Mouse (Mus musculus): ENCODE measurements around the gene Polr3b. TPM values are rescaled to one million over a fixed set of nuclear protein-coding genes. Genes with fewer than 3 reads are reported as not detected.

Gene Polr3b
- 3.1 and 4.3 TPM in 2 replicates for polyA plus RNA-seq (2012; rRNA removed)

- WGBS: 5% methylated on average over 53 of the region's 53 CpGs
- peak; percentile 94 for DNase-seq (ENCODE audit: low read depth, low spot score)
Measured at GRCm38 (mm10) chr10:84621826-84622790, at the start of gene Polr3b. Gene Polr3b (plus strand): TSS chr10:84622292.

DNA sequence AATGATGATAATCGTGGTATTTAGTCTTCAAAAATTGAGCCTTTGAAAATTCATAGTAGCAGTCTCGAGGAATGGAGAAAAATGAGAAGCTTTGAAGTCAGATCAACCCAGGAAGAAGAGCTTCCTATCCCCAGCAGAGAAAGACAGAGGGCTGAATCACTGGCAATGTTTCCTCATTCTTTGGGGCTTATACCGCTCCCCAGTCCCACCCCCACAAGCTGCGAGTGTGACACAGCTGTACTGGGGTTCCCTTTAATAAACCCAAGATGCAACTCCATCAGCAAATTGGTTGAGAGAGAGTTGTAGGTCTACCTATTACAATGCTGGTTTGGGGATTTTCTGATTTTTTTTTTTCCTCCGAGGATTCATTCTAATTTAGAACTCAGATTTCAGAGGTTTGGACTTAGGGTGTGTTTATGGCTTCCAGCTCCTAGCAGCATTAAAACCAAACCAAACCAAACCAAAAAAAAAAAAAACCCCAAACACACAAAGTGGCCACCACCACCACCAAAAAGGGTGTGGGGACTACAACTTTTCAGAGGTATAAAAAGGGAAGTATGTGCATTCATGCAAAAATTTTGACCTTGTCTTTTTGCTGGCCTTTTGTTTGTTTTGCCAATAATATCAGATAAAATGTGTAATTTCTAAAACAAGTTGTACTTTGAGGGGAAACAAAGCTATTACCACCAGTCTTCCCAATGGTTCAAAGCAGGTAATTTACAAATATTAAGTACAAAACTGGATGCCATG, 48.2 kb upstream of the Polr3b start:
- 53% methylated on average over 5 of the region's 5 CpGs for WGBS
- no peak for DNase-seq (ENCODE audit: low read depth, low spot score)

DNA sequence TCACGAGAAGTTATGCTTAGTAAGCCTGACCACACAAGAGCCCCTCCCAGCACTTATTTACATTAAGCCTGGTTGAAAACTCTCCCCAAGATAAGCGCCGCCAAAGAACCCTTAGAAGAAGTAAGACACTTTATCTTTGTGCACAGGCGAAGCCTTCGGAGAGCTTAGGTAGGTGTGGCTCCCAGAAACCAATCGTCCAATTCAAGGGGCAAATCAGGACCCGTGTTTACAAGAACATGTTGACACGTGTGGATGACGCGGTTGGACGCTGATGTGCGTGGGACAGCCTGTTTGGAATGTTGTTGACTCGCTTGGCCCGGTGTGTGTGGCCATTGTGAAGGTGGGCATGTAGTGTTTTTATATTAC, 46.1 kb upstream of the Polr3b start:
- under 1% methylated on average over 14 of the region's 14 CpGs for WGBS
- no peak for DNase-seq (ENCODE audit: low read depth, low spot score)

- DNase-seq (ENCODE audit: low read depth, low spot score): peak; percentile 88
- WGBS: under 1% methylated on average over 46 of the region's 46 CpGs
Measured at GRCm38 (mm10) chr10:84576395-84577070, 45.6 kb upstream of the Polr3b start, which contains the start of gene Tcp11l2. Gene Tcp11l2 (plus strand): TSS chr10:84576626.

DNA sequence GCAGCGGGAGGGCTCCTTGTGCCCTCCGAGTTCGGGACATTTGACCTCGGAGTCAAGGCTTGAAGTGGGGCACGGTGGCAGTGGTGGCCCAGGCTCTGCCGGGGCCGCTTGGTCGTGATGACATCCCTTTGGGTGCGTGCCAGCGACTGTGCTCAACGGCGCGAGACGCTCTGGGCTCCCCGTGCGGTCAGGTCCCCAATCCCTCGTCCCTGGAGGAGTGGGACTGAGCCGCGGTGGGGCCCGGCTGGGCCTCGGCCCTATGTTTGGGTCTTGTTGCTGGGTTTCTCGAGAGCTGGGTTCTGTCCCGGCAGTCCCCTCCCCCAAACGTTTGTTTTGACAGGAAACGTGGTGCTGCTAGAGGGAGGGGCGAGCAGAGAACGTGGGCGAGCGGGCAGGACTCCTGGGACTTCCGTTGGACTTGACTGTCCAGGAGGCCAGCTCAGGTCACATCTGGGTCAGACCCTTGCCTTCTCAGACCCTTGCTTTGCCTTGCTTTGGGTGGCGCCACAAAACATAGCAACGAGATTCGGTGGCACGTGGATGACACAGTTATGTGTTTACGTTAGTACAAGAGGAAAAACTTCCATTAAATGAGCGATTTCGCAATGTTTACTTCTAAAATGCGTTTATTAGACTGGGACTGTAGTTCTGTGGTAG, 44.9 kb upstream of the Polr3b start:
- WGBS: under 1% methylated on average over 38 of the region's 38 CpGs

DNA sequence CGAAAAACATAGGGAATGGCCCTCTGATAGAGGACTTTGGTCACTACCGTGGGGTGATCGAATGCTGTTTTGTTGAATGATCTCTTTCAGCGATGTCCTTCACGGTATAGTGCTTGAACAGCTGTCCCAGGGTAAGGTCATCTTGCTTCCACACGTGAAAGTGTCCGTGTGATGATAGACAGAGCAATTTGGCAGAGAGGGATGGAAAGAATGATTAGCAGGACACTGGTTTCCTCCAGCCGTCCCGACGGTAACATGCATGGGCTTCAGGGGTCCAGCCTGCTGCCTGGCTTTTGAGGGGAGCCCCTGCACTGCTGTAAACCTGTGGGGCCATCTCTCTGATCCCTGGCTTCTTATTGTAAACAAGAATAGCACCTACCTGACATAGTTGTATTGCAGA, 43.4 kb upstream of the Polr3b start:
- 81% methylated on average over 10 of the region's 10 CpGs for WGBS
- no peak for DNase-seq (ENCODE audit: low read depth, low spot score)

More for the DNA sequence above, 44.9 kb upstream of the Polr3b start:
- DNase-seq (ENCODE audit: low read depth, low spot score): peak; percentile 33

GRCm38 (mm10) chr10:84579527-84579926, 42.6 kb upstream of the Polr3b start:
- DNase-seq (ENCODE audit: low read depth, low spot score): no peak
- 90% methylated on average over 2 of the region's 2 CpGs for WGBS

- WGBS: 67% methylated on average over 8 of the region's 8 CpGs
- no peak for DNase-seq (ENCODE audit: low read depth, low spot score)
Measured at GRCm38 (mm10) chr10:84581191-84581590, 40.9 kb upstream of the Polr3b start.

- DNase-seq (ENCODE audit: low read depth, low spot score): no peak
- WGBS: 91% methylated on average over 7 of the region's 7 CpGs
Measured at GRCm38 (mm10) chr10:84582236-84582635, 39.9 kb upstream of the Polr3b start.

- WGBS: 46% methylated on average over 11 of the region's 11 CpGs
- DNase-seq (ENCODE audit: low read depth, low spot score): no peak
Measured at GRCm38 (mm10) chr10:84584451-84585293, 37.4 kb upstream of the Polr3b start.

DNA sequence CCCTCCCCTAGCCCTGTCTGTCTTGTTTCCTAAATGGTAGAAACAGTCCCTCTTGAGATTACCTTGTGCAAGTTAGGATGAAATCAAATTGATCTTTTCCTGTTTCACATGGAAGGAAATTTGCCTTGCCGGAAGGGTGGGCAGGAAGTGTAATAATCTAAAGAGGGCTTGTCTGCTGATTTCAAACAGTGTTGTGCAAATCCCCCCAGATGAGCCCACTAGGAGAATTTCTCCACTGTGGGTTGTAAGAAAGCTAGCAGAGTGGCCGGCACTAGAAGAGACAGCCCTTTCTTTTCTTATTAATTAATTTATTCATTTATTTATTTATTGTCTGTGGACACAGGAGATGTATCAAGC, 36.8 kb upstream of the Polr3b start:
- DNase-seq (ENCODE audit: low read depth, low spot score): no peak
- 79% methylated on average over 2 of the region's 2 CpGs for WGBS

DNA sequence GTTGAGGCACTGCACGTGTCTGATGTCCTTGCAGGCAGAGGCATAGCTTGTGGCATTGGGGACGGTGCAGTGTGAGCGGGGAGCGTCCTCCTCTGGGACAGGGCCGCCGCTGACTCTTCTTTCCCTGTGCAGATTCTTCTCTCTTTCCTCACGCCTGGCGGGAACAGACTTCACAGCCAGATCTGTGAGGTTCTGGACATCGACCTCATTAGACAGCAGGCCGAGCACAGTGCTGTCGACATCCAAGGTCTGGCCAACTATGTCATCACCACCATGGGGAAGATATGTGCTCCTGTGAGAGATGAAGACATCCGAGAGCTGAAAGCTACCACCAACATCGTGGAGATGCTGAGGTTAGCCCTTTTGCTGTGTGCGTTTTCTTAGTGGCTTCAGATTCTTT, 31.1 kb upstream of the Polr3b start:
- DNase-seq (ENCODE audit: low read depth, low spot score): no peak
- WGBS: 86% methylated on average over 14 of the region's 14 CpGs

- no peak for DNase-seq (ENCODE audit: low read depth, low spot score)
- WGBS: 67% methylated on average over 2 of the region's 2 CpGs
Measured at GRCm38 (mm10) chr10:84591640-84592148, 30.4 kb upstream of the Polr3b start.

DNA sequence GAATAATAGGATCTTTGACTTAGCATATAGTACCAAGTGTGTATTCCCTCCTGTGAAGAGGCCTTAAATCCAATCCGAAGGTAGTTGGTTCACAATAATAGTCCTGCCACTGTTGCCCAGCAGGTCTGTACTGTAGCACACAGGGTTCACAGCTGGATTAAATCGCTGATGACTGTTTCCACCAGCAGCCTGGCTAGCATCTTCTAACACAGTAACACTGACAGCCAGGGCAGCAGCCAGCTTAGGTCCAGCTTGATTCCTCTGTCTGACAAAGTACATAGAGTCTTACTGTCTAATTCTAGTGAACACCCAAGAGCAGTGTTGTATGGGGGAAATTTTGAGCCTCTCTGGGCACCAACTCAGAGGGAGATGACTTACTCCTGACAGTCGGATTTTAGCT, 29.3 kb upstream of the Polr3b start:
- DNase-seq (ENCODE audit: low read depth, low spot score): no peak
- WGBS: 72% methylated on average over 3 of the region's 3 CpGs

DNA sequence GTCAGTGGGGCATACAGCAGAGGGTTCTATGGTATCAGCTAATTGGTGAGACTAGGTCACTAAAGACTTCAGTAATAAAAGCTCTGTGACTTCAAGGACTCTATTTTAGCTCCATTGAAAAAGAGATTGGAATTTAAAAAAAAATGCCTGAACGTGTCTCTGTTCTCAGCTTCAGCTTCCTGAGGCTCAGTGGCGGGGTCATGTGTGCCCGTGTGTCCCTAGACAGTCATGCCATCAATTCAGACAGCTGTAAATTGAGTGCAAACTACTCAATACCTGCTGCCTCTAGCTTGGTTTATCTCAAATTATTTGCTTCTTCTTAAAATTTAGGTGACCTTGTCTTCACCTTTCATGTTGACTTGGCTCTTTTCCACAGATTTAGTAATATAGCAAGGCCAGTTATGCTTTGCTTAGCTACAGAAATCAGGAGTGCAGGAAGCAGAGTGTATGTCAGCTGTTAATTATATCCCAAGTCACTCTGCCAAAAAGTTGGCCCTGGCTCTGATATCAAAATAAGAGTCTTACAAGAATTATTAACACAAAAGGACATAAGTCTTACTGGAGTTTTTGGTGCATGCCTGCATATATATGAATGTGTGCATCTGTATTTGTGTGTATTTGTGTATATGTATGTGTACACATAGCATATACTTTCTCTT, 24.8 kb upstream of the Polr3b start:
- WGBS: 53% methylated on average over 3 of the region's 3 CpGs
- no peak for DNase-seq (ENCODE audit: low read depth, low spot score)

DNA sequence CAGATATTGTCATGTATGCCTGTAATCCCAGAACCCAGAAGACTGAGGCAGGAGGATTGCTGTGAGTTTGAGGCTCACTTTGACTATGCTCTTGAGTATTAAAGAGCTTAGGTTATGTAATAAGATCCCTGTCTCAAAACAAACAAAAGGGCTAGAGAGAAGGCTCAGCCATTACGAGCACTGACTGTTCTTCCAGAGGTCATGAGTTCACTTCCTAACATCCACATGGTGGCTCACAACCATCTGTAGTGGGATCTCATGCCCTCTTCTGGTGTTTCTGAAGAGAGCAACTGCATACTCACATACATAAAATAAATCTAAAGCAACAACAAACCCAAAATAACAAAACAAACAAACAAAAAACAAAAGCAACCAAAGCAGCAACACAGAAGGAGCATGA, 23.9 kb upstream of the Polr3b start:
- WGBS: 58% methylated on average over 1 of the region's 1 CpGs
- no peak for DNase-seq (ENCODE audit: low read depth, low spot score)

GRCm38 (mm10) chr10:84600136-84600535, 22.0 kb upstream of the Polr3b start:
- DNase-seq (ENCODE audit: low read depth, low spot score): no peak
- 71% methylated on average over 6 of the region's 6 CpGs for WGBS

- DNase-seq (ENCODE audit: low read depth, low spot score): no peak
- 86% methylated on average over 1 of the region's 1 CpGs for WGBS
Measured at GRCm38 (mm10) chr10:84604335-84604734, 17.8 kb upstream of the Polr3b start.

Data from large intestine, adult 2 months (tissue).